Mouse (Mus musculus) small intestine, adult 2 months (tissue): ENCODE measurements around the gene Mamstr.

Source experiments
- CTCF ChIP-seq: fragments of 200-500 bp; IDR thresholded peaks from 2 replicates; pipeline ENCODE4 v1.5.1; 2012; ENCODE audit warnings: low read depth, mild to moderate bottlenecking, control low read depth, inconsistent platforms, low read length, moderate library complexity, mixed read lengths; ENCODE audit not compliant: insufficient replicate concordance, insufficient read length; ENCODE audit errors: extremely low read depth
- POLR2A ChIP-seq: fragments of 200-500 bp; IDR thresholded peaks from 2 replicates; pipeline ENCODE4 v1.6.1; 2012; ENCODE audit warnings: low read depth, mild to moderate bottlenecking, control low read depth, inconsistent platforms, low read length, moderate library complexity

DNA sequence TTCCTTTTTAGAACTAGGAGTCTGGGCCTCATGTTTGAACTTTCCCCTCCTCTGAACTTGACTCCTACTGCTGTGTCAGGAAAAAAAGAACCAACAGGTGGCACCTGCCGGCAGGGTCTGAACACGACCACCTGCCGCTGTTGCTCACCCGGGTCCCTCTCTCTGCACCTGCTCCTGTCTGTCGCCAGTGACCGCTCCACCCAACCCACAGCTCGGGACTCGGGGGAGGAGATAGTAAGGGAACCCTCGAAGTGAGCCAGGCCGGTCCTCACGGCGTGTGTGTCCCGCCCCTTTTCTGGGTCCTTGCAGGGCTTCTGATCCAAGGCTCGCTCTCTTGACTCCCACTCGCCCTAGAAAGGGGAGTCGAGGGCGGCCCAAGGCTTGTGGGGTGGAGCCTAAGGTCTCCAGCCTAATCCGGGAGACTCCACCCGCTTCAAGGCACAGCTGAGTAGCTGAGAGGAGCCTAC is at the start of gene Mamstr:
- TF ChIP-seq POLR2A = no peak
- TF ChIP-seq CTCF = no peak
